Mouse (Mus musculus) embryonic facial prominence, embryonic 15.5 days (tissue): ENCODE data around the gene Nfia. TPM values are rescaled to one million over a fixed set of nuclear protein-coding genes. Genes with fewer than 3 reads are reported as not detected.

ENCODE experiments used
- ATAC-seq: fragments of 200-750 bp; cut with Nextera tagmentation; 2 replicates; pipeline ENCODE4 v1.8.0; 2017; ENCODE audit warnings: low read depth, moderate TSS enrichment; ENCODE audit not compliant: insufficient number of reproducible peaks, low FRiP score, low TSS enrichment
- H3K27ac ChIP-seq: fragments of 300-500 bp; sonication (generic); replicated peaks from 2 replicates; pipeline ENCODE4 v1.5.1; 2015; ENCODE audit warnings: mild to moderate bottlenecking, inconsistent platforms
- H3K27me3 ChIP-seq: fragments of 300-500 bp; sonication (generic); 2 replicates; pipeline ENCODE4 v1.6.1; 2015; ENCODE audit warnings: inconsistent platforms
- H3K36me3 ChIP-seq: fragments of 300-500 bp; sonication (generic); 2 replicates; pipeline ENCODE4 v1.6.1; 2015; ENCODE audit warnings: mild to moderate bottlenecking, inconsistent platforms
- H3K4me1 ChIP-seq: fragments of 300-500 bp; sonication (generic); 2 replicates; pipeline ENCODE4 v1.6.1; 2015; ENCODE audit warnings: inconsistent platforms
- H3K4me2 ChIP-seq: fragments of 300-500 bp; sonication (generic); replicated peaks from 2 replicates; pipeline ENCODE4 v1.6.1; 2015; ENCODE audit warnings: mild to moderate bottlenecking, inconsistent platforms
- H3K4me3 ChIP-seq: fragments of 300-500 bp; sonication (generic); replicated peaks from 2 replicates; pipeline ENCODE4 v1.5.1; 2015; ENCODE audit warnings: mild to moderate bottlenecking, inconsistent platforms
- H3K9ac ChIP-seq: fragments of 300-500 bp; sonication (generic); 2 replicates; pipeline ENCODE4 v1.6.1; 2015; ENCODE audit warnings: inconsistent platforms
- H3K9me3 ChIP-seq: fragments of 300-500 bp; sonication (generic); replicated peaks from 2 replicates; pipeline ENCODE4 v1.6.1; 2016; ENCODE audit warnings: inconsistent platforms
- WGBS: fragments of 180-500 bp; shearing (Covaris S2); methylation state at CpG from one replicate; pipeline ENCODE4 v1.1.7; 2015; 5-methylcytosine and 5-hydroxymethylcytosine counted together
- polyA plus RNA-seq: library from polyadenylated mRNA; unstranded; fragments of >200 nt; fragmentation: Nextera tagmentation; extraction: Ambion mirVana; gene quantifications from 2 replicates; pipeline ENCODE4 v1.2.1, GENCODE M21; 2015

Nfia gene
- 55.4 and 58.0 TPM in 2 replicates for polyA plus RNA-seq

DNA sequence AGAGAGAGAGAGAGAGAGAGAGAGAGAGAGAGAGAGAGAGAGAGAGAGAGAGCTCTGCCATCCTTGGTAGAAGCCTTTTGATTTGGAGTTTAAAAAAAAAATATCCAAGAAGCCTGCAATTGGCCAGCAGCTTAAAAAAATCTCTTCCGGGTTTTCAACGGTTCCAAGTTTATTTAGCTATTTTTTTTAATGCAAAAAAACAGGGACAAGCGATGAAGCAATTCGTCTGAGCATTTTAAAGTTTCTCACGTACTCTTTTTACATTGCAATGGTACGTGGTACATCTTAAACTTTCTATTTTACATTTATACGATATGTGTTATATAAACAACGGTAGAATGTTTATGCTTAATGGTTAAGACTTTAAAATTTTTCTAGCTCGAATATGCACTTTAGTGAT, at the start of gene Nfia:
TSS of gene Nfia (plus strand) at position 94 of the 400 bp plus-strand sequence.
- WGBS = under 1% methylated on average over 9 of the region's 9 CpGs
- peak within 1 kb of the TSS; percentile 37 for H3K9ac ChIP-seq
- H3K27me3 ChIP-seq = no peaks in the 10 kb centered on the region
- no peaks in the 10 kb centered on the region for H3K9me3 ChIP-seq
- no peaks in the 10 kb centered on the region for H3K36me3 ChIP-seq
- H3K4me3 ChIP-seq = peak within 1 kb of the TSS; percentile 49
- peak within 1 kb of the TSS; percentile 76 for H3K4me2 ChIP-seq
- H3K27ac ChIP-seq = peak within 1 kb of the TSS; percentile 97
- ATAC-seq = no peak
- peaks cover 26% of the 10 kb centered on the region for H3K4me1 ChIP-seq

DNA sequence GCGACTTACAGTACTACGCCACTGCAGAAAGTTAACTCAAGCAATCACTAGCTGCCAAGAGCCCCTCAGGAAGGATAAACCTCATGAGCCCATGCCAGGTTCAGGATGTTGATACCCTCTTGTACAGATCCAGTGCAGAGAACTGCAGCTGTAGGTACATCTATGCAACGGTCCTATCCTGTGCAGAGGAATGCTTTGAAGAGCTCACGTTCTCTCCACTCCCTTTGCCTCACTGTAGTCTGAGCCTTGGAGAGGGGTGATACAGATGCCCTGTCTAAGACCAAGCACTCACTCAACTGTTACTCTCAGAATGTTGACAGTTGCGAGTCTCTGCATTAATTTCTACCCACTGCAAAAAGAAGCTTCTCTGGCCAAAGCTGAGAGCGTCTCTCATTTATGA, 49.2 kb upstream of the Nfia start:
- Histone ChIP-seq H3K4me1 (no peaks in the 10 kb centered on the region), H3K27me3 (no peaks in the 10 kb centered on the region), H3K9ac (no peak overlapping the region), H3K4me3 (no peak overlapping the region), H3K27ac (no peak overlapping the region), H3K36me3 (no peaks in the 10 kb centered on the region), H3K4me2 (no peak overlapping the region), H3K9me3 (no peaks in the 10 kb centered on the region)
- ATAC-seq = no peak
- WGBS = 81% methylated on average over 6 of the region's 6 CpGs

DNA sequence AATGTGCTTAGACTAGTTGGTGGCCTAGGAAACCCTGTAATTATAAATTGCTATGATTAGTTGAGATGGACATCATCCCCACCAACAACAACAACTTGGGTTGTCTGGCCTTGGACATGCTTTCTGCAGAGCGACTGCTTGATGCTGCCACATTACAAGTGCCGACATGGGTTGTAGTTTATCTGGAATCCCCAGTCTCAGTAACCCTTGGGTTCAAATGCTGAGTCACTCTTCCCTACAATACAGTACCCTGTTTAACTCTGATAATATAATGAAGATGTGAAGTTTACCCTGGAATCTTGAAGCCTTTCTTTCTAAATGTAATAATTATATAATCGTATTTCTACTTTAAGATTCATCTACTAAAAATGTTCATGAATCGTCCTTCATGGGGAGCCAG, 44.0 kb upstream of the Nfia start:
- no peaks in the 10 kb centered on the region for H3K27me3 ChIP-seq
- WGBS = 88% methylated on average over 4 of the region's 4 CpGs
- no peak for ATAC-seq

DNA sequence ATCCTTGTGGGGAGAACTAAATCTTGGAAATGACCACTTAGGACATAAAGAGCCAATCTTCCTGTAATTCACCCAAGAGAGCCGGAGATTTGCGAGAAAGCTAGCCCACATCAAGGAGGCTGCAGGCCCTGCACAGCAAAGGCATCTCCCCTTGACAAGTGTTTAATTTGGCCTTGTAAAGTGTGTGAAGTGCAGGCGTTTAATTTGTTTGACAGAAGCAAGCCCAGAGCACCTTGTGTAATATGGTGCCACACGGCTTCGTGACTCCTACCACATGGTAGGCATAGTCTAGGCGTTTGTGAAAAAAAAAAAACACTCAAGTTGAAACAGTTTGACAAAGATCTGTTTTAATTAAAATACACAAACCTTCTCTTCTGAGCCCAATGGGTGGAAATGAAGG, 42.5 kb upstream of the Nfia start:
- Histone ChIP-seq H3K4me3 (no peak overlapping the region), H3K4me1 (no peaks in the 10 kb centered on the region), H3K27ac (no peak overlapping the region), H3K27me3 (no peaks in the 10 kb centered on the region), H3K9ac (no peak overlapping the region), H3K9me3 (no peaks in the 10 kb centered on the region), H3K36me3 (no peaks in the 10 kb centered on the region), H3K4me2 (no peak overlapping the region)
- whole genome bisulfite sequencing = 63% methylated on average over 6 of the region's 6 CpGs
- no peak for ATAC-seq

More for the DNA sequence above, 44.0 kb upstream of the Nfia start:
- Histone ChIP-seq H3K27ac (no peak overlapping the region), H3K4me1 (no peaks in the 10 kb centered on the region), H3K4me2 (no peak overlapping the region), H3K9ac (no peak overlapping the region), H3K4me3 (no peak overlapping the region), H3K36me3 (no peaks in the 10 kb centered on the region), H3K9me3 (no peaks in the 10 kb centered on the region)

- Histone ChIP-seq H3K4me2 (no peak overlapping the region), H3K27me3 (no peaks in the 10 kb centered on the region), H3K9me3 (no peaks in the 10 kb centered on the region), H3K36me3 (no peaks in the 10 kb centered on the region), H3K27ac (no peak overlapping the region), H3K4me1 (no peaks in the 10 kb centered on the region), H3K4me3 (no peak overlapping the region), H3K9ac (no peak overlapping the region)
- ATAC-seq = no peak
- WGBS = 64% methylated on average over 3 of the region's 3 CpGs
Measured at GRCm38 (mm10) chr4:97730416-97730815, 42.1 kb upstream of the Nfia start.

DNA sequence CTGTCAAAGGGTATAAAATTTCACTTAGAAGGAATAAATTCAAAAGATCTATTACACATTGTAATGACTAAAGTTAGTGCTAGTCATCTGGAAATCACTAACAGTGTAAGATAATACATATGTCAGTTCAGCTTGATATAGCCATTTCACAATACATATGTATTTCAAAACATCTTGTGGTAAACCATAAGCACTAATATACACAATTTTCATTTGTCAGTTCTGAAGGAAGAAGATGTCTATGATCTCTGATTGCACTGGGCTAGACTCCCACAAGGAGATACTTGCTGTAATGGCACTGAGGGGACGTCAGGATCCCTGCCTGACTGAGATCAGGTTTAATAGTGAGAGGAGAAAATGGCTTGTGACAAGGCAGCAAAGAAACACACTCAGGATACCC, 39.1 kb upstream of the Nfia start:
- 19% methylated on average over 1 of the region's 1 CpGs for WGBS
- no peaks in the 10 kb centered on the region for H3K36me3 ChIP-seq
- no peak overlapping the region for H3K27ac ChIP-seq
- no peak overlapping the region for H3K4me2 ChIP-seq
- H3K27me3 ChIP-seq = no peaks in the 10 kb centered on the region
- ATAC-seq = no peak
- H3K4me3 ChIP-seq = no peak overlapping the region
- H3K9me3 ChIP-seq = no peaks in the 10 kb centered on the region
- no peak overlapping the region for H3K9ac ChIP-seq
- H3K4me1 ChIP-seq = no peaks in the 10 kb centered on the region

DNA sequence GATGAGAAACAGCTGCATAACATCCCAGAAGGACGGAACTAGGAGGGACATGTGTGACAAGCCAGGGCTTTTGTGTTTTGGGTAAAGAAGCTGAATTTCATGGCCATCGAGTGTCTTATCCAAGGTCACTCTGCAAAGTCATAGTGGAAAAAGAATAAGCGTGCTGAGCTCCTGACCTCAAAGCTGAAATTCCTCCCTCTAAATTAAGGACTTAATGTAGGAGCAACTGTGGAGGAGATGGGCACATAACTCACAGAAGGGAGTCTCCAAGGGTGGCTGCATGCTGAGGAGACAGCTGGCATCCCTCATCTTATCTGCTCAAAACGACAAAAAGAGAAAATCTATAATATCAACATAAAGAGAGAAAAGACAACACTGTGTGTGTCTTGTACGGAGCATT, 28.6 kb upstream of the Nfia start:
- Histone ChIP-seq H3K4me2 (no peak overlapping the region), H3K4me1 (peaks cover 6% of the 10 kb centered on the region; the same call in 1 of the 2 replicates), H3K4me3 (no peak overlapping the region), H3K36me3 (no peaks in the 10 kb centered on the region), H3K27me3 (no peaks in the 10 kb centered on the region), H3K9me3 (no peaks in the 10 kb centered on the region), H3K9ac (no peak overlapping the region), H3K27ac (no peak overlapping the region)
- ATAC-seq = no peak
- WGBS = 65% methylated on average over 5 of the region's 5 CpGs

DNA sequence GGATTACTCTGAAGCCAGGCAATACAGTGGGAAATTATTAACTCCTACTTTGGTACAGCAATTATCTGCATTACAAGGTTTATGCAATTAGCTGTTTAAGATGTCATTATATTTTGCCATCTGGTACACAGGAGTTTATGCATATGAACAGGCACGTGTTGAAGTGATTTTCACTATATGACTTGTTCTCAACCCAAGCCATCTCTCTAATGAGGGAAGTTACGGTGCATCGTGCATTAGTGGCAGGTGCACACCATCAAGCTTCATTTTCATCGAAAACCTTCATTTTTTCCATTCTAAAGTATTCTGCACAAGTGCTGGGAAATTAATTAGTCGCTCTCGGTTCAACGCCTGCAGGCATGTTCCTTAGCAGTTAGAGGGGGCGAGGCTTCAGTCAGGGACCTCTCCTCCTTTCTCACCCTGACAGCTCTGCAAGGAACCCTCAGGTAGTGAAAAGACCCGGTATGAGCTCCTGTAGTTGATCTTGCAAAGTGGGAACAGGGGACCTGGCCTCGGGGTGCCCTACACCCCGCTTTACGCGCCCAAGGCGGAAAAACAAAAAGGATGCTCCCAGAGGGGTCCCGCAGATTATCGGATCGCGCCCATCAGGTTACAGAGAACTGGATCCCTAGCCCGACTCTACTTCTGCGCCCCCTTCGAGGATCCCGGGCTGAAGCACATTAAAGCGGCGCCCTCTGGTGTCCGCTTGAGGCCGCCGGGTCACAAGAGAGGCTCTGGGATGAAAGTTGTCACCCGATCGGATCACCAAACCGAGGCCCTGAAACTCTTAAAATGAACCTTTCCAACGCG, 27.0 kb upstream of the Nfia start:
- H3K4me1 ChIP-seq = peaks cover 6% of the 10 kb centered on the region; the same call in 1 of the 2 replicates
- H3K27ac ChIP-seq = no peak overlapping the region
- H3K9ac ChIP-seq = peak overlapping the region; percentile 7; the same call in 1 of the 2 replicates
- no peaks in the 10 kb centered on the region for H3K27me3 ChIP-seq
- H3K36me3 ChIP-seq = no peaks in the 10 kb centered on the region
- 5% methylated on average over 32 of the region's 32 CpGs for WGBS
- peak overlapping the region; percentile 39 for H3K4me3 ChIP-seq
- H3K9me3 ChIP-seq = no peaks in the 10 kb centered on the region
- peak overlapping the region; percentile 69 for H3K4me2 ChIP-seq
- peak; percentile 75 for ATAC-seq

GRCm38 (mm10) chr4:97746106-97746900, 26.2 kb upstream of the Nfia start:
- Histone ChIP-seq H3K9ac (0 out of 2 replicates have a peak overlapping the region, but pooled peaks have one; percentile 7), H3K9me3 (no peaks in the 10 kb centered on the region), H3K4me1 (peaks cover 13% of the 10 kb centered on the region), H3K4me2 (peak overlapping the region; percentile 69), H3K27me3 (no peaks in the 10 kb centered on the region), H3K36me3 (no peaks in the 10 kb centered on the region), H3K27ac (no peak overlapping the region), H3K4me3 (peak overlapping the region; percentile 39)
- peak; percentile 29; the same call in 1 of the 2 replicates for ATAC-seq
- 14% methylated on average over 19 of the region's 19 CpGs for WGBS

GRCm38 (mm10) chr4:97750401-97750800, 22.1 kb upstream of the Nfia start:
- WGBS = 42% methylated on average over 4 of the region's 4 CpGs
- H3K9me3 ChIP-seq = no peaks in the 10 kb centered on the region
- H3K4me1 ChIP-seq = peaks cover 30% of the 10 kb centered on the region
- no peak overlapping the region; the same call in 1 of the 2 replicates for H3K4me2 ChIP-seq
- no peaks in the 10 kb centered on the region for H3K36me3 ChIP-seq
- H3K27ac ChIP-seq = no peak overlapping the region
- H3K9ac ChIP-seq = no peak overlapping the region
- no peak for ATAC-seq
- peaks cover 10% of the 10 kb centered on the region for H3K27me3 ChIP-seq
- H3K4me3 ChIP-seq = no peak overlapping the region

DNA sequence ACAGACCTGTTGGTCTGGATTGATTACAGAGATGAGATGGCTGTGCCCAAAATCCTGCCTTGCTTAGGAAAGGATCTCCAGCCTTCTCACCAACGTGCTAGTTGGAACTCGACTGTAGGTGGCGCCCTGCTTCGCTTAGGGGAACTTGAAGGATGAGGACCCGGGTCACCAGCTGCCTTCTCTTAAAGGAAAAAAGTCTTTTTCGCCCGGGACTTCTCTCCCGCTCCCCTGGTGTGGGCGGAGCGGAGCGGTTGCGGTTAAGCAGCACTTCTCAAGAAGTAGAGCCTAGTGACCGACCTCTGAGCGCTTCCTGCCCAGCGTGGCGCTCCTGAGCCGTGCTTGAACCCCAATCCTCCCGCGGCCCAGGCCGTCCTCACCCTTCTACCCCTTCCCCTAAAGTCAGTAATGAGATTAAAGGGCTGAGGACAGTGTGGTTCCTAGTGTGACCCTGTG, 21.5 kb upstream of the Nfia start:
- Histone ChIP-seq H3K4me1 (peaks cover 26% of the 10 kb centered on the region), H3K9me3 (no peaks in the 10 kb centered on the region), H3K36me3 (no peaks in the 10 kb centered on the region), H3K4me3 (peak overlapping the region; percentile 49), H3K4me2 (peak overlapping the region; percentile 92), H3K9ac (peak overlapping the region; percentile 47; the same call in 1 of the 2 replicates), H3K27ac (peak overlapping the region; percentile 84), H3K27me3 (peaks cover 10% of the 10 kb centered on the region)
- ATAC-seq = peak; percentile 74
- WGBS = 0% methylated on average over 20 of the region's 20 CpGs
